Mouse (Mus musculus) intestine, embryonic 16.5 days (tissue): Measurements from ENCODE around the gene Ado. TPM values are rescaled to one million over a fixed set of nuclear protein-coding genes. Genes with fewer than 3 reads are reported as not detected.

Source experiments
- polyA plus RNA-seq: library from polyadenylated mRNA; unstranded; fragments of >200 nt; fragmentation: Nextera tagmentation; extraction: Ambion mirVana; gene quantifications from 2 replicates; pipeline ENCODE4 v1.2.1, GENCODE M21; 2015

The Ado gene
- polyA plus RNA-seq, 1 experiment from 2014 or later: 43.5 TPM

Other genes with a start within 250 kb of the Ado start
- gene Egr2, start 13.5 kb downstream of the Ado start, polyA plus RNA-seq: 0.23 and 0.36 TPM in 2 replicates